Mouse (Mus musculus) embryonic facial prominence, embryonic 13.5 days (tissue): ENCODE measurements at regions not wholly inside any gene's neighbourhood (a gene's known extent, or its start where the extent isn't known, plus 50 kb on each side); places are given as distances from the start of the nearest gene placed in this dataset.

Experiments used
- ATAC-seq: fragments of 200-750 bp; cut with Nextera tagmentation; 2 replicates; pipeline ENCODE4 v1.8.0; 2017; ENCODE audit warnings: low read depth; ENCODE audit not compliant: insufficient number of reproducible peaks, insufficient read depth, low FRiP score, low TSS enrichment
- H3K27ac ChIP-seq: fragments of 300-500 bp; sonication (generic); 2 replicates; pipeline ENCODE4 v1.5.1; 2015; ENCODE audit warnings: moderate library complexity, mild to moderate bottlenecking, inconsistent platforms
- H3K27me3 ChIP-seq: fragments of 300-500 bp; sonication (generic); 2 replicates; pipeline ENCODE4 v1.6.1; 2015; ENCODE audit warnings: mild to moderate bottlenecking, inconsistent platforms
- H3K36me3 ChIP-seq: fragments of 300-500 bp; sonication (generic); 2 replicates; pipeline ENCODE4 v1.6.1; 2015; ENCODE audit warnings: mild to moderate bottlenecking, inconsistent platforms
- H3K4me1 ChIP-seq: fragments of 300-500 bp; sonication (generic); 2 replicates; pipeline ENCODE4 v1.6.1; 2015; ENCODE audit warnings: inconsistent platforms
- H3K4me2 ChIP-seq: fragments of 300-500 bp; sonication (generic); 2 replicates; pipeline ENCODE4 v1.6.1; 2015; ENCODE audit warnings: moderate library complexity, mild to moderate bottlenecking, inconsistent platforms
- H3K4me3 ChIP-seq: fragments of 300-500 bp; sonication (generic); 2 replicates; pipeline ENCODE4 v1.5.1; 2015; ENCODE audit warnings: mild to moderate bottlenecking, inconsistent platforms
- H3K9ac ChIP-seq: fragments of 300-500 bp; sonication (generic); 2 replicates; pipeline ENCODE4 v1.6.1; 2015; ENCODE audit warnings: mild to moderate bottlenecking, inconsistent platforms
- H3K9me3 ChIP-seq: fragments of 300-500 bp; sonication (generic); 2 replicates; pipeline ENCODE4 v1.6.1; 2016; ENCODE audit warnings: inconsistent platforms
- WGBS: fragments of 180-500 bp; shearing (Covaris S2); methylation state at CpG from one replicate; pipeline ENCODE4 v1.1.7; 2015; ENCODE audit warnings: mixed read lengths; 5-methylcytosine and 5-hydroxymethylcytosine counted together

- Histone ChIP-seq H3K9me3 (no peaks in the 10 kb centered on the region), H3K4me1 (peaks cover 5% of the 10 kb centered on the region), H3K27ac (no peak overlapping the region), H3K27me3 (no peaks in the 10 kb centered on the region), H3K4me3 (no peak overlapping the region), H3K9ac (no peak overlapping the region), H3K4me2 (no peak overlapping the region), H3K36me3 (no peaks in the 10 kb centered on the region)
- 5% methylated on average over 1 of the region's 1 CpGs for WGBS
- no peak for ATAC-seq
These were observed 151.1 kb downstream of the Dmrta2 start for GRCm38 (mm10) chr4:110128918-110129317.

- Histone ChIP-seq H3K4me2 (no peak overlapping the region), H3K27me3 (no peaks in the 10 kb centered on the region), H3K4me3 (no peak overlapping the region), H3K27ac (no peak overlapping the region), H3K9me3 (no peaks in the 10 kb centered on the region), H3K4me1 (peaks cover 11% of the 10 kb centered on the region), H3K9ac (no peak overlapping the region), H3K36me3 (no peaks in the 10 kb centered on the region)
- ATAC-seq, result no peak
- 41% methylated on average over 3 of the region's 3 CpGs for WGBS
These were observed 151.7 kb downstream of the Dmrta2 start for GRCm38 (mm10) chr4:110129518-110129917.

- Histone ChIP-seq H3K4me2 (no peak overlapping the region), H3K4me3 (no peak overlapping the region), H3K9ac (no peak overlapping the region), H3K9me3 (no peaks in the 10 kb centered on the region), H3K27ac (no peak overlapping the region), H3K4me1 (peaks cover 12% of the 10 kb centered on the region), H3K36me3 (no peaks in the 10 kb centered on the region), H3K27me3 (no peaks in the 10 kb centered on the region)
- no peak for ATAC-seq
- 41% methylated on average over 4 of the region's 4 CpGs for WGBS
These were observed 154.2 kb downstream of the Dmrta2 start for GRCm38 (mm10) chr4:110132061-110132460.

- Histone ChIP-seq H3K27ac (no peak overlapping the region), H3K4me3 (no peak overlapping the region), H3K27me3 (no peaks in the 10 kb centered on the region), H3K4me1 (peaks cover 12% of the 10 kb centered on the region), H3K4me2 (peak overlapping the region; percentile 14; the same call in 1 of the 2 replicates), H3K9ac (no peak overlapping the region), H3K36me3 (no peaks in the 10 kb centered on the region), H3K9me3 (no peaks in the 10 kb centered on the region)
- ATAC-seq, result no peak
- WGBS, result 11% methylated on average over 7 of the region's 7 CpGs
These were observed 156.2 kb downstream of the Dmrta2 start for GRCm38 (mm10) chr4:110134036-110134435.

GRCm38 (mm10) chr4:110145229-110145628, 167.4 kb downstream of the Dmrta2 start:
- Histone ChIP-seq H3K36me3 (no peaks in the 10 kb centered on the region), H3K4me3 (no peak overlapping the region), H3K4me1 (no peaks in the 10 kb centered on the region), H3K4me2 (no peak overlapping the region), H3K9ac (no peak overlapping the region), H3K9me3 (no peaks in the 10 kb centered on the region), H3K27ac (no peak overlapping the region), H3K27me3 (no peaks in the 10 kb centered on the region)
- WGBS, result 82% methylated on average over 1 of the region's 1 CpGs
- ATAC-seq, result no peak

GRCm38 (mm10) chr4:110152103-110152946, 174.5 kb downstream of the Dmrta2 start:
- H3K4me2 ChIP-seq, result peak overlapping the region; percentile 34; the same call in 1 of the 2 replicates
- WGBS, result 26% methylated on average over 15 of the region's 15 CpGs
- H3K4me1 ChIP-seq, result peaks cover 9% of the 10 kb centered on the region
- no peak for ATAC-seq
- no peak overlapping the region for H3K4me3 ChIP-seq
- no peaks in the 10 kb centered on the region for H3K9me3 ChIP-seq
- H3K36me3 ChIP-seq, result no peaks in the 10 kb centered on the region
- H3K27ac ChIP-seq, result no peak overlapping the region
- no peaks in the 10 kb centered on the region for H3K27me3 ChIP-seq
- H3K9ac ChIP-seq, result no peak overlapping the region
